Mouse (Mus musculus): ENCODE data around the gene Osbpl7. TPM values are rescaled to one million over a fixed set of nuclear protein-coding genes. Genes with fewer than 3 reads are reported as not detected.
A peak's percentile ranks its signal among the peaks of the same experiment; 100 is the strongest.

The Osbpl7 gene
- polyA plus RNA-seq, 1 experiment from 2014 or later = 4.2 TPM

DNA sequence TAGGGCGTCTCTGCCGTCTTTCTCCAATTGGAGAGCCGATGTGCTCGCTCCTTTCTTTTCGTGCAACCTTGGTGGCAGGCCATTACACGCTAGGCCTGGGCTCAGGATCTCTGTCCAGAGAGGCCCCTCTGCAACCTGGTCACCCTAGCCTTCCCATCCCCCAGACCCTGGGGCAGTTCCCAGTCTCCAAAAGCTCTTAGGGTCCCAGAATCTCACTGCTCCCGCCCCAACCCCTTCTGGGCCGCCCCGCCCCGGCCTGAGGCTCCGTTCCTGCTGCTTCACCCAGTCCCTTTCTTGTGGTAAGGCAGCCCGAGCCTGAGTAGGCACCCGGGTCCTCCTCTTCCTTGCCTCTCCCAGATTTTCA lies 31.1 kb upstream of the Osbpl7 start:
- no peak overlapping the region for H3K9ac ChIP-seq (ENCODE audit: low read depth, low read length)
- H3K4me2 ChIP-seq (replicated peaks; ENCODE audit: low read depth, low read length) = no peak overlapping the region
- DNase-seq (ENCODE audit: low spot score) = peak; percentile 42
- no peaks in the 10 kb centered on the region for H3K9me3 ChIP-seq (ENCODE audit: control insufficient read depth, low read length)
- no peak for ATAC-seq (ENCODE audit: low FRiP score)
- WGBS = 5% methylated on average over 13 of the region's 13 CpGs
- no peaks in the 10 kb centered on the region for H3K36me3 ChIP-seq (ENCODE audit: control insufficient read depth, insufficient read depth, low read length)
- H3K4me3 ChIP-seq (ENCODE audit: low read depth, low read length) = no peak overlapping the region
- peaks cover 19% of the 10 kb centered on the region for H3K4me1 ChIP-seq (replicated peaks; ENCODE audit: control insufficient read depth, insufficient read depth, low read length)
- H3K27ac ChIP-seq (ENCODE audit: low read depth, low read length) = no peak overlapping the region
- peaks cover 86% of the 10 kb centered on the region for H3K27me3 ChIP-seq (ENCODE audit: control insufficient read depth, insufficient read depth, low read length)

- ATAC-seq (ENCODE audit: low FRiP score) = peak; percentile 26; the same call in 1 of the 2 replicates
- under 1% methylated on average over 26 of the region's 27 CpGs for WGBS
- H3K4me3 ChIP-seq (ENCODE audit: low read depth, low read length) = peak overlapping the region; percentile 45
- no peak overlapping the region for H3K27ac ChIP-seq (ENCODE audit: low read depth, low read length)
- DNase-seq (ENCODE audit: low spot score) = no peak
- no peaks in the 10 kb centered on the region for H3K9me3 ChIP-seq (ENCODE audit: control insufficient read depth, low read length)
- H3K36me3 ChIP-seq (ENCODE audit: control insufficient read depth, insufficient read depth, low read length) = no peaks in the 10 kb centered on the region
- H3K4me1 ChIP-seq (replicated peaks; ENCODE audit: control insufficient read depth, insufficient read depth, low read length) = peaks cover 22% of the 10 kb centered on the region
- H3K4me2 ChIP-seq (replicated peaks; ENCODE audit: low read depth, low read length) = peak overlapping the region; percentile 80; the same call in 1 of the 2 replicates
- H3K27me3 ChIP-seq (ENCODE audit: control insufficient read depth, insufficient read depth, low read length) = peaks cover 75% of the 10 kb centered on the region
- H3K9ac ChIP-seq (ENCODE audit: low read depth, low read length) = no peak overlapping the region; the same call in 1 of the 2 replicates
Observed at GRCm38 (mm10) chr11:97021121-97021765, 29.2 kb upstream of the Osbpl7 start.

DNA sequence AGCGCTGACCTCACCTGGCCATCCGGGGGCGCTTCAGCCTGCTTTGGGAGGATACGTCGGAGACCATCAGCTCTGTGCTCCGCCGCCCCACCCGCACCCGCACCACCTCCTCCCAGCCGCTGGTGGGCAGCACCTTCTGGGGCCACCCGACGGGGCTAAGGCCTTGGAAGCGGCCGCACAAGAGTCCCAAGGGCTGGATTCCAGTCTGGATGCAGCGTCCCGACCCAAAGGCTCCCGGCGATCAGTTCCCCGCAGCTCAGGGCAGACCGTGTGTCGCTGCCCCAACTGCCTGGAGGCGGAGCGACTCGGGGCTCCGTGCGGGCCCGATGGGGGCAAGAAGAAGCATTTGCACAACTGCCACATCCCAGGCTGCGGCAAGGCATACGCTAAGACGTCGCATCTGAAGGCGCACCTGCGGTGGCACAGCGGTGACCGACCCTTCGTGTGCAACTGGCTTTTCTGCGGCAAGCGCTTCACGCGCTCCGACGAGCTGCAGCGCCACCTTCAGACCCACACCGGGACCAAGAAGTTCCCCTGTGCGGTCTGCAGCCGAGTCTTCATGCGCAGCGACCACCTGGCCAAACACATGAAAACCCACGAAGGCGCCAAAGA lies 28.4 kb upstream of the Osbpl7 start:
- Histone ChIP-seq H3K27me3 (ENCODE audit: control insufficient read depth, insufficient read depth, low read length) (peaks cover 69% of the 10 kb centered on the region), H3K9ac (ENCODE audit: low read depth, low read length) (peak overlapping the region; percentile 55), H3K4me2 (replicated peaks; ENCODE audit: low read depth, low read length) (peak overlapping the region; percentile 80), H3K4me1 (replicated peaks; ENCODE audit: control insufficient read depth, insufficient read depth, low read length) (peaks cover 22% of the 10 kb centered on the region), H3K9me3 (ENCODE audit: control insufficient read depth, low read length) (no peaks in the 10 kb centered on the region), H3K4me3 (ENCODE audit: low read depth, low read length) (peak overlapping the region; percentile 45), H3K36me3 (ENCODE audit: control insufficient read depth, insufficient read depth, low read length) (no peaks in the 10 kb centered on the region), H3K27ac (ENCODE audit: low read depth, low read length) (no peak overlapping the region)
- WGBS = 1% methylated on average over 48 of the region's 50 CpGs
- DNase-seq (ENCODE audit: low spot score) = peak; percentile 82
- ATAC-seq (ENCODE audit: low FRiP score) = peak; percentile 47; the same call in 1 of the 2 replicates

- DNase-seq (ENCODE audit: low spot score) (no peak), ATAC-seq (ENCODE audit: low FRiP score) (no peak)
- H3K36me3 ChIP-seq (ENCODE audit: control insufficient read depth, insufficient read depth, low read length) = no peaks in the 10 kb centered on the region
- no peak overlapping the region for H3K9ac ChIP-seq (ENCODE audit: low read depth, low read length)
- 10% methylated on average over 10 of the region's 10 CpGs for WGBS
- H3K27me3 ChIP-seq (ENCODE audit: control insufficient read depth, insufficient read depth, low read length) = peaks cover 45% of the 10 kb centered on the region
- H3K9me3 ChIP-seq (ENCODE audit: control insufficient read depth, low read length) = no peaks in the 10 kb centered on the region
- H3K4me3 ChIP-seq (ENCODE audit: low read depth, low read length) = no peak overlapping the region
- no peak overlapping the region for H3K4me2 ChIP-seq (replicated peaks; ENCODE audit: low read depth, low read length)
- peaks cover 15% of the 10 kb centered on the region for H3K4me1 ChIP-seq (replicated peaks; ENCODE audit: control insufficient read depth, insufficient read depth, low read length)
- no peak overlapping the region for H3K27ac ChIP-seq (ENCODE audit: low read depth, low read length)
Observed at GRCm38 (mm10) chr11:97024977-97025376, 25.5 kb upstream of the Osbpl7 start.

DNA sequence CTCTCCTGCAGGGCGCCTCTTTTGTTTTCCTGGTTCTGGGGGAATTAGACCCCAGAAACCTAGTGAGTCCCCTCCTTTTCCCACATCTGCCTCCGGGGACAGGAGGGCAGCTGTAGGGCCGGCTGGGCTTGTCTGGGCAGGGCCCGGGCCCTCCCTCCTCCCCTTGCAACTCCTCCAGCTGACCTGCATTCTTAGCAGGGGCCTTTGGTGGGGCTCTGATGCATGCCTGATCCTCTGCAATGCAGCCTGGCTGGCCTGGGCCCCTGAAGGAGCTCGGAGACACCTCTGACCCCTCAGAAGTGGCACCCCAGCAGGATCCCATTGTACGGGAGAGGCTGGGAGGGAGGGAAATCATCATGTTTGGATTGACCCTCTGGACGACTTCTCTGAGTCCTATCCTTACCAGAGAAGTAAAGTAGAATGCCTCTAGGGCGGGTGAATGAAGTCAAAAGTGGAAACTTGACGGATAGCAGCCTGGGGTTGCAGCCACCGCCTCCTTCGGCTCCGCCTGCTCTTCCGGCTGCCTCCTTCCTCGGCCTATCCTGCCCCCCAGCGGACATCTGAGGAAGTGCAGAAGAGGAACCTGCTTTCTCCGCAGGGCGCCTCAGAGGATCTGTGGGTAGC lies 24.6 kb upstream of the Osbpl7 start:
- Histone ChIP-seq H3K9ac (ENCODE audit: low read depth, low read length) (peak overlapping the region; percentile 49), H3K27ac (ENCODE audit: low read depth, low read length) (peak overlapping the region; percentile 43), H3K4me3 (ENCODE audit: low read depth, low read length) (peak overlapping the region; percentile 10; the same call in 1 of the 2 replicates), H3K4me1 (replicated peaks; ENCODE audit: control insufficient read depth, insufficient read depth, low read length) (peaks cover 17% of the 10 kb centered on the region), H3K27me3 (ENCODE audit: control insufficient read depth, insufficient read depth, low read length) (peaks cover 36% of the 10 kb centered on the region), H3K36me3 (ENCODE audit: control insufficient read depth, insufficient read depth, low read length) (no peaks in the 10 kb centered on the region), H3K9me3 (ENCODE audit: control insufficient read depth, low read length) (no peaks in the 10 kb centered on the region), H3K4me2 (replicated peaks; ENCODE audit: low read depth, low read length) (peak overlapping the region; percentile 35)
- DNase-seq (ENCODE audit: low spot score) (peak; percentile 95), ATAC-seq (ENCODE audit: low FRiP score) (peak; percentile 37)
- 1% methylated on average over 17 of the region's 17 CpGs for WGBS

DNA sequence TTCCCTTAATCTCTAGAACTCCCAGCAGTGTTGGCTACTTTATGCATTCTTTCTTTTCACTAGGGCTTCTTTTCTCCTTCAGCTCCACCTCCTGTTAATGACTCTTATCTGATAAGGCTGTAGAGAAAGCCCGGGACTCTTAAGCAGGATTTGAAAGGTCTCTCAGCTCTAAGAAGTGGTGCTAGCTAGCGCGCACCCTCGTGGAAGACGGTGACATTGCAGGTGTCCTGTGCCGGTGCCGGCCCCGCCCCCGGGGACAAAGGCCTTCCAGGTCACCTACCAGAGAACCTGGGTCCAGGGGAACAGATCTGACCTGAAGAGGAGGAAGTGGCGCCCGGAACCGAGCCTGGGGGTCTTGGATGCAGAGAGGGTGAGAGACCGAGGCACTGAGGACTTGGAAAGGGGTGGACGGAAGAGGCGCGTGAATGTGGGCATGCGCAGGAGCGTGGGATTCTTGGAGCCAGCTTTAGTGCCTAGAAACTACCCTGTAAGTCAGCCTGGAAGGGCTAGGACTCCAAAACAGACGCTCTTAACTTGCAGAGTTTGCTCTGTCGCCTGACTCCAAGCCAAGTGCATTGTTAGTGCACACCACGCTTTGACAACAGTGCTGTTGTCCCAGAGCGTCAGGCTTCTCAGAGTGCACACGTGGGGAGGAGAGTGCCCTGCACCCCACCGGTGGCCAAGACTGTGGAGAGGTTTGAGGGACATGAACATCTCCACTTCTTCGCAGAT lies 20.6 kb upstream of the Osbpl7 start, which contains the start of gene Scrn2:
Scrn2 (plus strand) TSS at position 253 of the 732 bp plus-strand sequence.
- Histone ChIP-seq H3K27ac (ENCODE audit: low read depth, low read length) (peak within 1 kb of the TSS; percentile 67), H3K4me1 (replicated peaks; ENCODE audit: control insufficient read depth, insufficient read depth, low read length) (peaks cover 6% of the 10 kb centered on the region), H3K9me3 (ENCODE audit: control insufficient read depth, low read length) (no peaks in the 10 kb centered on the region), H3K4me3 (ENCODE audit: low read depth, low read length) (peak within 1 kb of the TSS; percentile 62), H3K27me3 (ENCODE audit: control insufficient read depth, insufficient read depth, low read length) (0 out of 2 replicates have a peak, but pooled peaks cover 2% of the 10 kb centered on the region), H3K4me2 (replicated peaks; ENCODE audit: low read depth, low read length) (peak within 1 kb of the TSS; percentile 81), H3K36me3 (ENCODE audit: control insufficient read depth, insufficient read depth, low read length) (no peaks in the 10 kb centered on the region), H3K9ac (ENCODE audit: low read depth, low read length) (peak within 1 kb of the TSS; percentile 79)
- peak; percentile 64 for ATAC-seq (ENCODE audit: low FRiP score)
- WGBS = under 1% methylated on average over 25 of the region's 25 CpGs
- peak; percentile 93 for DNase-seq (ENCODE audit: low spot score)

DNA sequence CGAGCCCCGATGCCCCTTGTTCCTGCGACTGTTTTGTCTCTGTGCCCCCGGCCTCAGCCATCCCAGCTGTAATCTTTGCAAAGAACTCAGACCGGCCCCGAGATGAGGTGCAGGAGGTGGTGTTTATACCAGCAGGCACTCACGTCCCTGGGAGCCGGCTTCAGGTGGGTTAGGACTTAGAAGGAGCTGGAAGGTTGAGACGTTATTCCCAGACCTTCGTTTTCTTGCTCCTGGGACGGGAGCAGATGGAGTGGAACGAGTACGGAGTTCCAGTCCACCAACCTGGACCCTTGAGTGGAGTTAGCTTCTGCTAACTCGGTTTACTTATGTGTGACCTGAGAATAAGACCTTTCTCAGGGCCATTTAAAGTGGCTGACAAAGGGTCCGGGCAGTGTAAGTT lies 20.0 kb upstream of the Osbpl7 start:
- H3K4me1 ChIP-seq (replicated peaks; ENCODE audit: control insufficient read depth, insufficient read depth, low read length) = peaks cover 6% of the 10 kb centered on the region
- H3K4me3 ChIP-seq (ENCODE audit: low read depth, low read length) = peak overlapping the region; percentile 62
- peak overlapping the region; percentile 81 for H3K4me2 ChIP-seq (replicated peaks; ENCODE audit: low read depth, low read length)
- ATAC-seq (ENCODE audit: low FRiP score) (no peak), DNase-seq (ENCODE audit: low spot score) (no peak)
- peak overlapping the region; percentile 79 for H3K9ac ChIP-seq (ENCODE audit: low read depth, low read length)
- 23% methylated on average over 15 of the region's 15 CpGs for WGBS
- H3K36me3 ChIP-seq (ENCODE audit: control insufficient read depth, insufficient read depth, low read length) = no peaks in the 10 kb centered on the region
- no peak overlapping the region for H3K27ac ChIP-seq (ENCODE audit: low read depth, low read length)
- no peaks in the 10 kb centered on the region for H3K9me3 ChIP-seq (ENCODE audit: control insufficient read depth, low read length)
- H3K27me3 ChIP-seq (ENCODE audit: control insufficient read depth, insufficient read depth, low read length) = no peaks in the 10 kb centered on the region

GRCm38 (mm10) chr11:97031977-97032376 lies 18.5 kb upstream of the Osbpl7 start:
- no peak overlapping the region for H3K4me2 ChIP-seq (replicated peaks; ENCODE audit: low read depth, low read length)
- no peak for DNase-seq (ENCODE audit: low spot score)
- no peak overlapping the region for H3K4me3 ChIP-seq (ENCODE audit: low read depth, low read length)
- no peaks in the 10 kb centered on the region for H3K36me3 ChIP-seq (ENCODE audit: control insufficient read depth, insufficient read depth, low read length)
- no peak for ATAC-seq (ENCODE audit: low FRiP score)
- 83% methylated on average over 12 of the region's 12 CpGs for WGBS
- no peaks in the 10 kb centered on the region for H3K9me3 ChIP-seq (ENCODE audit: control insufficient read depth, low read length)
- H3K4me1 ChIP-seq (replicated peaks; ENCODE audit: control insufficient read depth, insufficient read depth, low read length) = peaks cover 3% of the 10 kb centered on the region; the same call in 1 of the 2 replicates
- H3K27ac ChIP-seq (ENCODE audit: low read depth, low read length) = no peak overlapping the region
- no peaks in the 10 kb centered on the region for H3K27me3 ChIP-seq (ENCODE audit: control insufficient read depth, insufficient read depth, low read length)
- no peak overlapping the region for H3K9ac ChIP-seq (ENCODE audit: low read depth, low read length)
